Mouse (Mus musculus) embryonic fibroblast, embryonic 13.5 days (primary cell): Measurements from ENCODE around the gene Whrn.

Experiments
- CTCF ChIP-seq: IDR thresholded peaks from 2 replicates; pipeline ENCODE4 v1.5.1; 2011; ENCODE audit warnings: mild to moderate bottlenecking, control low read depth, low read length, moderate library complexity, borderline replicate concordance; ENCODE audit not compliant: insufficient read depth
- POLR2A ChIP-seq: IDR thresholded peaks from 2 replicates; pipeline ENCODE4 v1.6.1; 2011; ENCODE audit warnings: low read depth, mild to moderate bottlenecking, control low read depth, low read length, moderate library complexity

- TF ChIP-seq CTCF (no peak), POLR2A (no peak)
Measured at GRCm38 (mm10) chr4:63475208-63475607, 20.6 kb downstream of the Whrn start.
